Mouse (Mus musculus): ENCODE results near the gene Tmem131. TPM values are rescaled to one million over a fixed set of nuclear protein-coding genes. Genes with fewer than 3 reads are reported as not detected.
A peak's percentile ranks its signal among the peaks of the same experiment; 100 is the strongest.
"Not testable (repeated sequence)": the region's sequence is repeated elsewhere in the genome, so short reads cannot be mapped to it uniquely, and the experiment has no call there.

Tmem131 gene
- polyA plus RNA-seq, 1 experiment from 2014 or later, result 6.8 TPM

DNA sequence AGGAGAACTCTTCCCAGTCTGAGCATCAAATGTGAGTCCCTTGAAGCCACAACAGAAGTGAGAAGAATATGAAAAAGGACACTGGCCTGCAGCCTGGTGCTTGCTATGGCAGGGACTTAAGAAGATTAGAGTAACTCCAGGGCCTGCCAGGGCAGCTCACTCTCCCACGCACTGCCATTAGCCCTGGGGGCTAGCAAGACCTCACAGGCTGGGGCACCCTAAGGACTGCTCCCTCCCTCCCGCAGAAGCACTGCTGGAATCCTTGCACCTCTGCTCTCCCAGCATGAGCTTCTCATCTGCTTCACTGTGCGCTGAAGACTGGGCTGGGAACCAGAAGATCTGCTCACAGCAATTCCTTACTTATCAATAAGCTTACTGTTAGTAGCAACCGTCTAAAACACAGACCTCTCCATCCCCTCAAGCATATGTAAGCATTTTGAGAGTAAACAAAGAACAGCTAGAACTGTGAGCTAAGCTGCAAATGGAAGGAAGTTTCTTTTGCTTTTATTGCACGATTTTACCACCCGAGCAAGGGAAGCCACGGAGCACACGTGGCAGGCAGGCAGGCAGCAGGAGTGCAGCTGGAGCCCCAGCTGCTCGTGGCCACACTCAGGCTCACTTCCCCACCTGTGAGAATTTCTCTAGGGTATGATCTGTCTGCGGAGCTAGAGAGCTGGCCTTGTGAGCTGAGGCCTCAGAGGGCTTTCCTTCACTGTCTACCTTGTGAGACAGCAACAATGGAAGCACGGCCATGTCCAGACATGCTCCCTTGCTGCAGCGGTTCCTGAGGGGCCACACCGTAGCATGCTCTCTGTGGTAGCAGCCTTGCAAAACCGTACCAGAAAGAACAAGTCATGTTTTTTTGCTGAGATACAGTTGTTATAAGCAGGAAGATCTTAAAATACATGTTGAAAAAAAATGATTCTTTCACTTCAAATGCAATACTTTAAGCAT is 112.3 kb downstream of the Tmem131 start:
- ATAC-seq (ENCODE audit: low FRiP score, low TSS enrichment), result no peak
- no peak for TF ChIP-seq CTCF (IDR thresholded peaks at IDR 0.05; ENCODE audit: low read depth)
- TF ChIP-seq EP300 (optimal IDR thresholded peaks at IDR 0.05), result no peak
- Histone ChIP-seq H3K27me3 (ENCODE audit: control insufficient read depth, insufficient read depth, low read length) (no peaks in the 10 kb centered on the region), H3K4me3 (ENCODE audit: low read depth, low read length) (no peak overlapping the region), H3K4me2 (replicated peaks; ENCODE audit: low read depth) (no peak overlapping the region), H3K36me3 (ENCODE audit: control insufficient read depth, insufficient read depth, low read length) (peaks cover 30% of the 10 kb centered on the region), H3K4me1 (replicated peaks; ENCODE audit: control insufficient read depth, insufficient read depth) (0 out of 2 replicates have a peak, but pooled peaks cover 3% of the 10 kb centered on the region), H3K9ac (ENCODE audit: low read length) (no peak overlapping the region), H3K27ac (replicated peaks) (peak overlapping the region; percentile 53), H3K9me3 (ENCODE audit: control insufficient read depth, low read length) (no peaks in the 10 kb centered on the region)
- 41% methylated on average over 14 of the region's 14 CpGs for WGBS
- DNase-seq (ENCODE audit: low spot score), result no peak

DNA sequence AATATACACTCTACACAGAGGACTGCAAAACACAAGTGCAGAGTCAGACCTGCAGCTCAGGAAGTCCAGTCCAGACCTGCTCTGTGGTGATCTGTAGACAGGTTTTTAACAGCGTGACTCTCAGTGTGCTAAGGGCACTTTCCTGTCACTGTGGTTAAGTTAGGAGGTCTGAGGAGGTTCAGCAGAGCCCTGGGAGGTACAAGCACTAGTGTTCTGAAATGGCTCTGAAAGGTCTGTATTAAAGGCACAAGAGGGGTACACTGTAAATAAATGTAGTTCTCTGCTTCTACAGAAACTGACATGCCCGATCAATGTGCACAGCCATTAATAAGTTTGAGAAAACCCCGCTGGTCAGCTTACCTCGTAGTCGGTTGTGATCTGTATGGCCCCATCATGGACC is 119.1 kb downstream of the Tmem131 start:
- Histone ChIP-seq H3K27me3 (ENCODE audit: control insufficient read depth, insufficient read depth, low read length) (no peaks in the 10 kb centered on the region), H3K9me3 (ENCODE audit: control insufficient read depth, low read length) (no peaks in the 10 kb centered on the region), H3K36me3 (ENCODE audit: control insufficient read depth, insufficient read depth, low read length) (peaks cover 35% of the 10 kb centered on the region), H3K4me1 (replicated peaks; ENCODE audit: control insufficient read depth, insufficient read depth) (no peaks in the 10 kb centered on the region), H3K4me3 (ENCODE audit: low read depth, low read length) (no peak overlapping the region), H3K9ac (ENCODE audit: low read length) (no peak overlapping the region), H3K4me2 (replicated peaks; ENCODE audit: low read depth) (no peak overlapping the region), H3K27ac (replicated peaks) (no peak overlapping the region)
- 90% methylated on average over 5 of the region's 5 CpGs for WGBS
- DNase-seq (ENCODE audit: low spot score) (no peak), ATAC-seq (ENCODE audit: low FRiP score, low TSS enrichment) (no peak)
- TF ChIP-seq CTCF (IDR thresholded peaks at IDR 0.05; ENCODE audit: low read depth), result no peak

DNA sequence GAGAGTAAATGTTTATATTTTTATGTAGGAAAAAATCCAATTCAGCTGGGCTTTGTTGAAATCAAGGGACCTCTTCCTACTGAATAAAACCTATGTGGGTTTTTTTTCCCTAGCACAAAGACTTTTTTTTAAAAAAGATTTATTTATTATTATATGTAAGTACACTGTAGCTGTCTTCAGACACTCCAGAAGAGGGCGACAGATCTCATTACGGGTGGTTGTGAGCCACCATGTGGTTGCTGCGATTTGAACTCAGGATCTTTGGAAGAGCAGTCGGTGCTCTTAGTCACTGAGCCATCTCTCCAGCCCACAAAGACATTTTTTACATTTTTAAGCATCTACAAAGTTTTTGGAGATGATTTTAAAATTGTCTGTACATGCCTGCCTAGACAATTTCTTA is 121.5 kb downstream of the Tmem131 start:
- H3K36me3 ChIP-seq (ENCODE audit: control insufficient read depth, insufficient read depth, low read length), result peaks cover 41% of the 10 kb centered on the region
- H3K4me1 ChIP-seq (replicated peaks; ENCODE audit: control insufficient read depth, insufficient read depth); H3K9me3 ChIP-seq (ENCODE audit: control insufficient read depth, low read length); H3K9ac ChIP-seq (ENCODE audit: low read length); H3K27me3 ChIP-seq (ENCODE audit: control insufficient read depth, insufficient read depth, low read length); H3K27ac ChIP-seq (replicated peaks); ATAC-seq (ENCODE audit: low FRiP score, low TSS enrichment); H3K4me3 ChIP-seq (ENCODE audit: low read depth, low read length); H3K4me2 ChIP-seq (replicated peaks; ENCODE audit: low read depth); DNase-seq (ENCODE audit: low spot score): not testable (repeated sequence)
- peak; percentile 52 for TF ChIP-seq CTCF (IDR thresholded peaks at IDR 0.05; ENCODE audit: low read depth)
- 89% methylated on average over 4 of the region's 4 CpGs for WGBS

DNA sequence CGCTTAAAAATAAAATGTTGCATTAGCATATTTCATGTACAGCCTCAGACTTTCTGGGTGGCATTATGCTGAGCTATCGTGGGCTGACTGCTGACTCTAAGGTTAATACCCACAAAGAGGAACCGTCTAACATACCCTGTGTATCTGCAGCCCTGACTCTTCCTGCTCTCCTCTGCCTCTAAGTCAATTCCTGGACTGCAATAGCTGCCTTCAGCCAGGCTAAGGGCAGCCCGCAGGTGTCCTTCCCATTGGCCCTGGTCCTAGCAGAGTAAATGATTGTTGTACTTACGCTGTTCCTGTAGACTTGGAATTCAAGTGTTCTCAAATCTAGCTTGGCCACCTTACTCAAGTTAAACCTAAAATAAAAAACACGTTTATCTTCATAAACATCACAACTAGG is 128.3 kb downstream of the Tmem131 start:
- no peaks in the 10 kb centered on the region for H3K9me3 ChIP-seq (ENCODE audit: control insufficient read depth, low read length)
- peaks cover 31% of the 10 kb centered on the region for H3K36me3 ChIP-seq (ENCODE audit: control insufficient read depth, insufficient read depth, low read length)
- H3K9ac ChIP-seq (ENCODE audit: low read length), result no peak overlapping the region
- TF ChIP-seq CTCF (IDR thresholded peaks at IDR 0.05; ENCODE audit: low read depth) (no peak), EP300 (optimal IDR thresholded peaks at IDR 0.05) (no peak)
- H3K4me2 ChIP-seq (replicated peaks; ENCODE audit: low read depth), result no peak overlapping the region
- no peak for DNase-seq (ENCODE audit: low spot score)
- no peak overlapping the region for H3K4me3 ChIP-seq (ENCODE audit: low read depth, low read length)
- no peak for ATAC-seq (ENCODE audit: low FRiP score, low TSS enrichment)
- no peak overlapping the region for H3K27ac ChIP-seq (replicated peaks)
- no peaks in the 10 kb centered on the region for H3K4me1 ChIP-seq (replicated peaks; ENCODE audit: control insufficient read depth, insufficient read depth)
- no peaks in the 10 kb centered on the region for H3K27me3 ChIP-seq (ENCODE audit: control insufficient read depth, insufficient read depth, low read length)
- WGBS, result 79% methylated on average over 6 of the region's 6 CpGs

DNA sequence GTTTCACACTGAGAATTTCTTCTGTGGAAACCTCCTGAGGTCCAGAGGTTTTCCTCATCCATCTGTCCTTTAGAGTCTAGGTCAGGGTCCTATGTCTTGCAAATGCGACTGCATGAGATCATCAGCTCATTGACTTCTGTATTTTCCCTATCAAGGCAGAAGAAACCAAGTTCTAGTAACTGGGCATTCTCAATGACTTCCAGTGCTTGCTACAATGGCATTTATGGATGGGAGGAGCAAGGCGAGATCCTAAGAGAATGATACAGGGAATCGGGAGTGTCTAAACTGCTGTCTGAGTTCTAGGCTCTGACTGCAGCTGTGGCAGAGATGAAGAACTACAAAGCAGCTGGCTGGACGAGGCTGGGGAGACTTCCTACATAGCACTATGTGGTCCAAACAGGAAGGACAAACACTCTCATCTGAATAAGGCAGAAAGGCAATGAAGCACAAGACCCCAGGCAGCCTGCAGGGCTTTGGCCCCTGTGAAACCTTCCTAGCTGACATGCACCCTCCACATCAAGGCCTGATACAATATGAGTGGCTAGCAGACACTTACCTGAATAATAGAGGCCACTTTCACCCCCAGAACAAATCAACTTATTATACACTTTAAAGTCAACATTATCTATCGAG is 129.1 kb downstream of the Tmem131 start:
- Histone ChIP-seq H3K9me3 (ENCODE audit: control insufficient read depth, low read length) (no peaks in the 10 kb centered on the region), H3K4me3 (ENCODE audit: low read depth, low read length) (no peak overlapping the region), H3K4me1 (replicated peaks; ENCODE audit: control insufficient read depth, insufficient read depth) (no peaks in the 10 kb centered on the region), H3K4me2 (replicated peaks; ENCODE audit: low read depth) (no peak overlapping the region), H3K27ac (replicated peaks) (0 out of 2 replicates have a peak overlapping the region, but pooled peaks have one; percentile 5), H3K36me3 (ENCODE audit: control insufficient read depth, insufficient read depth, low read length) (peaks cover 31% of the 10 kb centered on the region), H3K9ac (ENCODE audit: low read length) (no peak overlapping the region), H3K27me3 (ENCODE audit: control insufficient read depth, insufficient read depth, low read length) (no peaks in the 10 kb centered on the region)
- DNase-seq (ENCODE audit: low spot score) (no peak), ATAC-seq (ENCODE audit: low FRiP score, low TSS enrichment) (no peak)
- TF ChIP-seq CTCF (IDR thresholded peaks at IDR 0.05; ENCODE audit: low read depth) (no peak), EP300 (optimal IDR thresholded peaks at IDR 0.05) (no peak)
- WGBS, result 73% methylated on average over 5 of the region's 5 CpGs

DNA sequence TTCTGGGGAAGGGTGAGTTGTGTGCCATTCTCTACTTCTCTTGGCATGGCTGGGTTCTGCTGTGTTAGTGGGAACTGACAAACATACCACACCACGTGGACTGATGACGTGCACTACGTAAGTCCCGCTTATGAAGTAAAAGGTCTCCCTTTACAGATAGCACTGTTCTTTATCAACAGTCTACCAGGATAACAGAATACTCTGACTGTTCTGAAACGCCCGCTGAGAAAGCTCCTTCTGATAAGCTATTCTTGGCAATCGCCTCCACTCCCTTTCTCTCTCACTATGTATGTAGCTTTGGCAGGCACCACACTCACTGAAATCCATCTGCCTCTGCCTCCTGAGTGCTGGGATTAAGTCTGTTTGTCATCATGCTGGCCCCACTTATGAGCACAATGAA is 130.1 kb downstream of the Tmem131 start:
- H3K9me3 ChIP-seq (ENCODE audit: control insufficient read depth, low read length), result no peaks in the 10 kb centered on the region
- ATAC-seq (ENCODE audit: low FRiP score, low TSS enrichment), result peak; percentile 80
- TF ChIP-seq CTCF (IDR thresholded peaks at IDR 0.05; ENCODE audit: low read depth) (no peak), EP300 (optimal IDR thresholded peaks at IDR 0.05) (no peak)
- no peaks in the 10 kb centered on the region for H3K27me3 ChIP-seq (ENCODE audit: control insufficient read depth, insufficient read depth, low read length)
- H3K4me2 ChIP-seq (replicated peaks; ENCODE audit: low read depth), result no peak overlapping the region
- no peaks in the 10 kb centered on the region for H3K4me1 ChIP-seq (replicated peaks; ENCODE audit: control insufficient read depth, insufficient read depth)
- H3K36me3 ChIP-seq (ENCODE audit: control insufficient read depth, insufficient read depth, low read length), result peaks cover 30% of the 10 kb centered on the region
- no peak overlapping the region for H3K9ac ChIP-seq (ENCODE audit: low read length)
- no peak overlapping the region for H3K4me3 ChIP-seq (ENCODE audit: low read depth, low read length)
- peak; percentile 35 for DNase-seq (ENCODE audit: low spot score)
- WGBS, result 31% methylated on average over 7 of the region's 7 CpGs
- no peak overlapping the region for H3K27ac ChIP-seq (replicated peaks)

Measured in stomach, postnatal 0 days (tissue).